Mouse (Mus musculus) midbrain, postnatal 0 days (tissue): ENCODE measurements at regions not wholly inside any gene's neighbourhood (a gene's known extent, or its start where the extent isn't known, plus 50 kb on each side); places are given as distances from the start of the nearest gene placed in this dataset.
A peak's percentile ranks its signal among the peaks of the same experiment; 100 is the strongest.

Experiments
- ATAC-seq: fragments of 200-750 bp; cut with Nextera tagmentation; 2 replicates; pipeline ENCODE4 v1.8.0; 2017; ENCODE audit warnings: moderate number of reproducible peaks, mild to moderate bottlenecking, moderate TSS enrichment, moderate library complexity; ENCODE audit not compliant: low FRiP score
- DNase-seq: peaks from one replicate; pipeline ENCODE4 v3.0.0-alpha.2; 2015; ENCODE audit warnings: low spot score
- H3K27ac ChIP-seq: fragments of 300-500 bp; sonication (generic); 2 replicates; pipeline ENCODE4 v1.5.1; 2014; ENCODE audit warnings: low read depth, mild to moderate bottlenecking, low read length, mixed read lengths
- H3K27me3 ChIP-seq: fragments of 300-500 bp; sonication (generic); 2 replicates; pipeline ENCODE4 v1.6.1; 2014; ENCODE audit warnings: low read length, control low read depth, mixed read lengths; ENCODE audit not compliant: insufficient read depth
- H3K36me3 ChIP-seq: fragments of 300-500 bp; sonication (generic); 2 replicates; pipeline ENCODE4 v1.6.1; 2014; ENCODE audit warnings: low read length, control low read depth, mixed read lengths; ENCODE audit not compliant: insufficient read depth
- H3K4me1 ChIP-seq: fragments of 300-500 bp; sonication (generic); 2 replicates; pipeline ENCODE4 v1.6.1; 2014; ENCODE audit warnings: mild to moderate bottlenecking, control low read depth, antibody characterized with exemption, low read length, mixed read lengths; ENCODE audit not compliant: insufficient read depth
- H3K4me2 ChIP-seq: fragments of 300-500 bp; sonication (generic); 2 replicates; pipeline ENCODE4 v1.6.1; 2014; ENCODE audit warnings: low read depth, mild to moderate bottlenecking, low read length, mixed read lengths; ENCODE audit not compliant: poor library complexity, severe bottlenecking
- H3K4me3 ChIP-seq: fragments of 300-500 bp; sonication (generic); 2 replicates; pipeline ENCODE4 v1.5.1; 2014; ENCODE audit warnings: low read depth, mild to moderate bottlenecking, low read length, moderate library complexity
- H3K9ac ChIP-seq: fragments of 300-500 bp; sonication (generic); replicated peaks from 2 replicates; pipeline ENCODE4 v1.6.1; 2014; ENCODE audit warnings: mild to moderate bottlenecking, low read length, moderate library complexity, mixed read lengths; ENCODE audit not compliant: poor library complexity, severe bottlenecking
- H3K9me3 ChIP-seq: fragments of 300-500 bp; sonication (generic); 2 replicates; pipeline ENCODE4 v1.6.1; 2016; ENCODE audit warnings: low read length, control low read depth
- CTCF ChIP-seq: IDR thresholded peaks from 2 replicates; pipeline ENCODE4 v1.5.1; 2016; ENCODE audit warnings: antibody characterized with exemption, mild to moderate bottlenecking
- WGBS: fragments of 180-500 bp; shearing (Covaris S2); extraction: QIAGEN DNeasy Blood & Tissue Kit; methylation state at CpG from one replicate; pipeline ENCODE4 v1.1.7; 2014; 5-methylcytosine and 5-hydroxymethylcytosine counted together

DNA sequence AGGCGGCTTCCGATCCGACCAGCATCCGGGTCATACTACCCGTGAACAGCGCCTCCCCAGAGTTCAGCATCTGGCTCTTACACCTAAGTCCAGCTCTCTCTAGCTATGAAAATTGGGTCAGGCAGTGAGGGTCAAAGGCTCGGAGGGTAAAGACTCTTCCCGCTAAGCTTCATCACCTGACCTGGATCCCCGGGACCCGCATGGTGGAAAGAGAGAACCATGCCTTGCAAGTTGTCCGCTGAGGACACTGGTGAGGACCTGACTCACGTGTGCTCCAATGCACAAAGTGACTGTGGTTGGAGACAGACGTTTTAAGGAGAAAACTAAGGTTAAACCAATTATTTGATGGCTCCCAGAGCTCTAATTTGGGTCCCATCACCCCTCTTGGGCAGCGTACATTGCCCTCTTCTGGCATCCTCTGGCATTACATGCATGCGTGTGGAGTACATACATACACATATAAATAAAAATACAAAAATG lies 74.6 kb upstream of the Sall4 start:
- DNase-seq (no peak), ATAC-seq (no peak)
- no peaks in the 10 kb centered on the region for H3K36me3 ChIP-seq
- no peak overlapping the region for H3K4me3 ChIP-seq
- H3K9me3 ChIP-seq: no peaks in the 10 kb centered on the region
- 12% methylated on average over 15 of the region's 15 CpGs for WGBS
- peak; percentile 61 for TF ChIP-seq CTCF
- H3K9ac ChIP-seq: no peak overlapping the region
- H3K27ac ChIP-seq: no peak overlapping the region
- H3K4me1 ChIP-seq: peaks cover 15% of the 10 kb centered on the region; the same call in 1 of the 2 replicates
- peak overlapping the region; percentile 26 for H3K4me2 ChIP-seq
- no peaks in the 10 kb centered on the region; the same call in 1 of the 2 replicates for H3K27me3 ChIP-seq

DNA sequence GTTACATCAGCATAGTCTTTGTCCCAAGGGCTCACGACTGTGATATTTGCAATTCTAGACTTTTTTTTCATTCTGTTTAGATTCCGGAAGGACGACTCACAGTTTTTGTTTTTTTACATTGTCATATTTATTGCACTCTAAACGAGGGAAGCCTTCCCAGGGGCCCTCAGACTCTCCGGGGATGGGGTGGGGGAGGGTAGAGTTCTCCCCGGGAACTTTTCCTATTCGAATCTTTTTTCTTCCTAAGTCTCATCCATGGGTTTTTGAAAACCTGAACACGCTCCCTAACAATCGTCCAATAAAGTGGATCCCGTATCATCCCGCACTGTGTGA lies 73.9 kb upstream of the Sall4 start:
- no peak overlapping the region for H3K4me3 ChIP-seq
- 6% methylated on average over 11 of the region's 11 CpGs for WGBS
- DNase-seq (no peak), ATAC-seq (no peak)
- H3K9ac ChIP-seq: no peak overlapping the region
- H3K36me3 ChIP-seq: no peaks in the 10 kb centered on the region
- H3K4me1 ChIP-seq: peaks cover 15% of the 10 kb centered on the region; the same call in 1 of the 2 replicates
- H3K9me3 ChIP-seq: no peaks in the 10 kb centered on the region
- H3K4me2 ChIP-seq: 0 out of 2 replicates have a peak overlapping the region, but pooled peaks have one; percentile 26
- no peak overlapping the region for H3K27ac ChIP-seq
- H3K27me3 ChIP-seq: no peaks in the 10 kb centered on the region; the same call in 1 of the 2 replicates
- no peak for TF ChIP-seq CTCF

- Histone ChIP-seq H3K4me1 (peaks cover 15% of the 10 kb centered on the region; the same call in 1 of the 2 replicates), H3K27ac (no peak overlapping the region), H3K9me3 (no peaks in the 10 kb centered on the region), H3K9ac (no peak overlapping the region), H3K4me2 (no peak overlapping the region), H3K4me3 (no peak overlapping the region), H3K36me3 (no peaks in the 10 kb centered on the region), H3K27me3 (no peaks in the 10 kb centered on the region; the same call in 1 of the 2 replicates)
- DNase-seq: no peak
- ATAC-seq: no peak
- TF ChIP-seq CTCF: no peak
- 21% methylated on average over 19 of the region's 19 CpGs for WGBS
Observed at GRCm38 (mm10) chr2:168840853-168841712, 73.3 kb upstream of the Sall4 start.

DNA sequence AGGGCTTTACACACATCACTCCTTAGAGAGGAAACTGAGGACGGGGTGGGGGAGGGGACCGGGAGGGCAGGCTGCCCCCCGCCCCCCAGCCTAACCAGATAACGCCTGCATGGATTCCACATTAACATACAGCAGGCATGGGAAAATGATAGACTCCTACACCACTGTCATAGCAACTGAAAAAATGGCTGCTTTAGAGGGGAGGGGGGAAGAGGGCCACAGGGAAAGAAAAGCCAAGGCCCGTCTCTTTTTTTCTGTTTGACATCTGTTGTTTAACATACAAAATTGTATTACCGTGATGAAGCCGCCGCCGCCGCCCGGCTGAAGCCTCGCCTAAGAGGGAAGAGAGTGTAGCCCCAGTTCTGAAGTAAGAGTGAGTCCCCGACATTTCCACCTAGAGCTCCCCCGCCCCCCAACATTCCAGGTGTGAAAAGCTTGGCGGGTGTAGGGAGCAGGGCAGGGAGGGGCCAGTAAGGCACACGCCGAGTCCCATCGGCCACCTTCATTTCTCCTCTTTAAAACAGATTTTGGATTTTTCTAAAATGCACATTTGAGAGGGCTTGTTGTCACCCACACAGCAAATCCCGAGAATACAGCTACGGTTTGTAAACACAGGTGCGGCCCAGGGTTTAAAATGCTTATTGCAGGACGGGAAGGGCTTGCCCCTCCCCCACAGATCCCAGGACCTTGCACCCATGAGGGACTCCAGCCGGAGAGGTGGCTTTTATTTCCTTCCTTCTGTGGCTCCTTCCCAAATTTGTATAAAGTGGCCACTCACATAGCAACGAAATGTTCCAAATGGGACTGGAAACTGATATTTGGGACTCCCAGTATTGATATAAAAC lies 72.3 kb upstream of the Sall4 start:
- peak overlapping the region; percentile 39 for H3K4me2 ChIP-seq
- 0 out of 2 replicates have a peak overlapping the region, but pooled peaks have one; percentile 5 for H3K4me3 ChIP-seq
- no peak for TF ChIP-seq CTCF
- DNase-seq (no peak), ATAC-seq (peak; percentile 56; the same call in 1 of the 2 replicates)
- H3K36me3 ChIP-seq: no peaks in the 10 kb centered on the region
- no peaks in the 10 kb centered on the region for H3K9me3 ChIP-seq
- H3K4me1 ChIP-seq: peaks cover 15% of the 10 kb centered on the region; the same call in 1 of the 2 replicates
- no peaks in the 10 kb centered on the region; the same call in 1 of the 2 replicates for H3K27me3 ChIP-seq
- WGBS: 4% methylated on average over 24 of the region's 24 CpGs
- H3K27ac ChIP-seq: no peak overlapping the region
- 0 out of 2 replicates have a peak overlapping the region, but pooled peaks have one; percentile 24 for H3K9ac ChIP-seq

GRCm38 (mm10) chr2:168839221-168839620 lies 71.5 kb upstream of the Sall4 start:
- H3K27me3 ChIP-seq: no peaks in the 10 kb centered on the region; the same call in 1 of the 2 replicates
- ATAC-seq (no peak), DNase-seq (no peak)
- no peak for TF ChIP-seq CTCF
- no peak overlapping the region for H3K9ac ChIP-seq
- H3K4me1 ChIP-seq: peaks cover 15% of the 10 kb centered on the region; the same call in 1 of the 2 replicates
- no peak overlapping the region for H3K4me3 ChIP-seq
- H3K4me2 ChIP-seq: no peak overlapping the region
- WGBS: 17% methylated on average over 6 of the region's 6 CpGs
- H3K36me3 ChIP-seq: no peaks in the 10 kb centered on the region
- no peak overlapping the region for H3K27ac ChIP-seq
- H3K9me3 ChIP-seq: no peaks in the 10 kb centered on the region
